In the genomic region with DNA sequence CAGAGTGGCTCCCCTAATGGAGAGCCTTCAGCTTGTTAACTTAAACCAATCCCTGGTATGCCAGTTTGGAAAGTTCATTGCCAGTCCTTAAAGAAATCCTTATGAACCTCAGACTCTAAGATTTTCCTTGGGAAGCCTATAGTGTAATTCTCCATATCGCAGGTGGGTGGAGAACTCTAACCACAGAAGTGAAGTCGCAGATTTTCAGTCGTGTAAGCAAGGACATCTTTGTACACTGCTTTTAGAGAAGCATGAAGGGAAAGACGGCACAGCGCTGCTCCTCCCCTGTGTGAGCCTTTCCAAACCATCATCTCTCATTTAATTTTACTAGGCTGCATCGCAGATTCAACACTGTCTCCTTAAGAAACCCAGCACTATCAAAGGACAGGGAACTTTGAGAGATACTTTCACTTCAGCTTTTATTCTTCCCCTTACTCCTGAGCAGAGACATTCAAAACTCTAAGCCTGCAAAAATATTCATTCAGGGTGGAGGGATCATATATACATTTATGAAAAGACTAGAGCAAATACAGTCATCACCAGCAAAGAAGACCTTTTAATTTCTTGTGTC, we compare ENCODE assay signal across 12 mouse cellular contexts. TPM values are rescaled to one million over a fixed set of nuclear protein-coding genes. Genes with fewer than 3 reads are reported as not detected.
A peak's percentile ranks its signal among the peaks of the same experiment; 100 is the strongest.
DNase-seq lines count a peak whose midpoint lies in the region; ATAC-seq and TF ChIP-seq lines count a peak whose summit lies in the region.
"Had no signal": no experiment of that assay in that cellular context is flagged by ENCODE, and none has a peak within 500 bp of the region (broad histone marks: within the 10 kb centered on the region; RNA-seq: fewer than 3 reads in every experiment).

No protein-coding gene starts in this region.

- peak; percentile 70 for TF ChIP-seq CTCF in stomach, postnatal 0 days (IDR thresholded peaks at IDR 0.05; ENCODE audit: low read depth)

- peaks cover 10% of the 10 kb centered on the region; the same call in 1 of the 2 replicates for H3K36me3 ChIP-seq in heart, embryonic 12.5 days
- H3K36me3 ChIP-seq in midbrain, embryonic 14.5 days (ENCODE audit: control insufficient read depth, insufficient read depth, low read length) = no peaks in the 10 kb centered on the region
- H3K36me3 ChIP-seq in midbrain, embryonic 13.5 days = no peaks in the 10 kb centered on the region
- H3K36me3 ChIP-seq in forebrain, embryonic 16.5 days (ENCODE audit: control insufficient read depth, insufficient read depth) = no peaks in the 10 kb centered on the region
- H3K36me3 ChIP-seq in stomach, postnatal 0 days (ENCODE audit: control insufficient read depth, insufficient read depth, low read length) = no peaks in the 10 kb centered on the region
- H3K36me3 ChIP-seq: hindbrain, embryonic 12.5 days; neural tube, embryonic 13.5 days had no signal

- H3K27ac ChIP-seq in heart, embryonic 12.5 days (ENCODE audit: poor library complexity, severe bottlenecking) = peak overlapping the region; percentile 58; the same call in 1 of the 2 replicates
- no peak overlapping the region for H3K27ac ChIP-seq in midbrain, embryonic 14.5 days (replicated peaks; ENCODE audit: low read depth, low read length)
- H3K27ac ChIP-seq in midbrain, embryonic 13.5 days = no peak overlapping the region
- no peak overlapping the region for H3K27ac ChIP-seq in forebrain, embryonic 16.5 days (ENCODE audit: low read length)
- no peak overlapping the region for H3K27ac ChIP-seq in stomach, postnatal 0 days (replicated peaks)
- H3K27ac ChIP-seq: hindbrain, embryonic 12.5 days; neural tube, embryonic 13.5 days had no signal

- no peak for DNase-seq in heart, postnatal 36 days
- DNase-seq in midbrain, embryonic 14.5 days = peak; percentile 64
- no peak for DNase-seq in stomach, postnatal 0 days (ENCODE audit: low spot score)
- DNase-seq in kidney, postnatal 14 days = no peak
- DNase-seq: cerebellum, adult 2 months; thymus, postnatal 14 days had no signal

- TF ChIP-seq EP300 in stomach, postnatal 0 days (optimal IDR thresholded peaks at IDR 0.05) = no peak

- no peak overlapping the region for H3K4me3 ChIP-seq in heart, embryonic 12.5 days
- H3K4me3 ChIP-seq in midbrain, embryonic 14.5 days (replicated peaks; ENCODE audit: low read depth, low read length) = no peak overlapping the region
- H3K4me3 ChIP-seq in midbrain, embryonic 13.5 days (replicated peaks) = no peak overlapping the region
- H3K4me3 ChIP-seq in forebrain, embryonic 16.5 days (replicated peaks; ENCODE audit: low read length) = no peak overlapping the region
- H3K4me3 ChIP-seq in stomach, postnatal 0 days (ENCODE audit: low read depth, low read length) = no peak overlapping the region
- H3K4me3 ChIP-seq: erythroblast, embryonic 14.5 days; hindbrain, embryonic 12.5 days; neural tube, embryonic 13.5 days had no signal

- no peaks in the 10 kb centered on the region for H3K27me3 ChIP-seq in heart, embryonic 12.5 days (replicated peaks)
- no peaks in the 10 kb centered on the region for H3K27me3 ChIP-seq in midbrain, embryonic 14.5 days (ENCODE audit: control insufficient read depth, insufficient read depth, low read length)
- no peaks in the 10 kb centered on the region for H3K27me3 ChIP-seq in midbrain, embryonic 13.5 days
- no peaks in the 10 kb centered on the region for H3K27me3 ChIP-seq in forebrain, embryonic 16.5 days (replicated peaks; ENCODE audit: control insufficient read depth, insufficient read depth, low read length)
- no peaks in the 10 kb centered on the region for H3K27me3 ChIP-seq in stomach, postnatal 0 days (ENCODE audit: control insufficient read depth, insufficient read depth, low read length)
- H3K27me3 ChIP-seq: hindbrain, embryonic 12.5 days; neural tube, embryonic 13.5 days had no signal

- peaks cover 31% of the 10 kb centered on the region for H3K4me1 ChIP-seq in heart, embryonic 12.5 days (replicated peaks)
- H3K4me1 ChIP-seq in midbrain, embryonic 14.5 days (ENCODE audit: control insufficient read depth, insufficient read depth, low read length) = no peaks in the 10 kb centered on the region
- H3K4me1 ChIP-seq in midbrain, embryonic 13.5 days (replicated peaks) = peaks cover 10% of the 10 kb centered on the region; the same call in 1 of the 2 replicates
- no peaks in the 10 kb centered on the region for H3K4me1 ChIP-seq in forebrain, embryonic 16.5 days (replicated peaks; ENCODE audit: control insufficient read depth, insufficient read depth, low read length)
- no peaks in the 10 kb centered on the region for H3K4me1 ChIP-seq in stomach, postnatal 0 days (replicated peaks; ENCODE audit: control insufficient read depth, insufficient read depth)
- H3K4me1 ChIP-seq: neural tube, embryonic 13.5 days had no signal

- no peaks in the 10 kb centered on the region for H3K9me3 ChIP-seq in heart, embryonic 12.5 days (replicated peaks)
- no peaks in the 10 kb centered on the region for H3K9me3 ChIP-seq in midbrain, embryonic 14.5 days (ENCODE audit: control insufficient read depth, low read length)
- no peaks in the 10 kb centered on the region for H3K9me3 ChIP-seq in midbrain, embryonic 13.5 days
- H3K9me3 ChIP-seq in forebrain, embryonic 16.5 days (ENCODE audit: control insufficient read depth, low read length) = no peaks in the 10 kb centered on the region
- no peaks in the 10 kb centered on the region for H3K9me3 ChIP-seq in stomach, postnatal 0 days (ENCODE audit: control insufficient read depth, low read length)
- H3K9me3 ChIP-seq: hindbrain, embryonic 12.5 days; neural tube, embryonic 13.5 days had no signal

- 38% methylated on average over 6 of the region's 6 CpGs for WGBS in heart, embryonic 12.5 days
- WGBS in midbrain, embryonic 14.5 days = 52% methylated on average over 6 of the region's 6 CpGs
- 63% methylated on average over 6 of the region's 6 CpGs for WGBS in midbrain, embryonic 13.5 days
- 58% methylated on average over 6 of the region's 6 CpGs for WGBS in forebrain, embryonic 16.5 days
- WGBS in stomach, postnatal 0 days = 33% methylated on average over 6 of the region's 6 CpGs

- H3K9ac ChIP-seq in heart, embryonic 12.5 days = no peak overlapping the region
- H3K9ac ChIP-seq in midbrain, embryonic 14.5 days (replicated peaks; ENCODE audit: low read length) = no peak overlapping the region
- no peak overlapping the region for H3K9ac ChIP-seq in midbrain, embryonic 13.5 days (replicated peaks)
- no peak overlapping the region for H3K9ac ChIP-seq in forebrain, embryonic 16.5 days (replicated peaks; ENCODE audit: low read depth, low read length)
- no peak overlapping the region for H3K9ac ChIP-seq in stomach, postnatal 0 days (ENCODE audit: low read length)
- H3K9ac ChIP-seq: hindbrain, embryonic 12.5 days; neural tube, embryonic 13.5 days had no signal

- ATAC-seq in heart, embryonic 12.5 days (ENCODE audit: insufficient number of reproducible peaks, low FRiP score) = no peak
- no peak for ATAC-seq in midbrain, embryonic 14.5 days (ENCODE audit: low FRiP score, low TSS enrichment)
- no peak for ATAC-seq in midbrain, embryonic 13.5 days
- ATAC-seq in forebrain, embryonic 16.5 days = peak; percentile 57
- no peak for ATAC-seq in stomach, postnatal 0 days (ENCODE audit: low FRiP score, low TSS enrichment)

- intact Hi-C loops in heart, postnatal 36 days (cut with DNase I) = no loop called here

- H3K4me2 ChIP-seq in heart, embryonic 12.5 days = peak overlapping the region; percentile 31
- no peak overlapping the region for H3K4me2 ChIP-seq in midbrain, embryonic 14.5 days (ENCODE audit: low read length)
- H3K4me2 ChIP-seq in midbrain, embryonic 13.5 days (replicated peaks) = no peak overlapping the region
- H3K4me2 ChIP-seq in forebrain, embryonic 16.5 days (ENCODE audit: low read length) = no peak overlapping the region
- no peak overlapping the region for H3K4me2 ChIP-seq in stomach, postnatal 0 days (replicated peaks; ENCODE audit: low read depth)
- H3K4me2 ChIP-seq: hindbrain, embryonic 12.5 days; neural tube, embryonic 13.5 days had no signal

RNA-seq across cellular contexts. Expression of gene Man1a, which starts 16.6 kb away (rescaled TPM):
- polyA plus RNA-seq in heart, embryonic 12.5 days (2016; fragmentation: Nextera tagmentation; extraction: Ambion mirVana) = 9.4 and 10.6 TPM in 2 replicates
- 10 to 100 TPM; 40.7 to 42.2 TPM for total RNA-seq in heart, postnatal 36 days (2021)
- 5.8 and 6.4 TPM in 2 replicates for polyA plus RNA-seq in midbrain, embryonic 14.5 days (2014; fragmentation: Nextera tagmentation; extraction: Ambion mirVana)
- 2.2 and 2.8 TPM in 2 replicates for polyA plus RNA-seq in midbrain, embryonic 13.5 days (2015; fragmentation: Nextera tagmentation; extraction: Ambion mirVana)
- 3.2 and 3.8 TPM in 2 replicates for polyA plus RNA-seq in forebrain, embryonic 16.5 days (2015; fragmentation: Nextera tagmentation; extraction: Ambion mirVana)
- 11.0 and 11.1 TPM in 2 replicates for polyA plus RNA-seq in stomach, postnatal 0 days (2015; fragmentation: Nextera tagmentation; extraction: Ambion mirVana)
